Mouse (Mus musculus): ENCODE measurements at regions not wholly inside any gene's neighbourhood (a gene's known extent, or its start where the extent isn't known, plus 50 kb on each side); places are given as distances from the start of the nearest gene placed in this dataset.

DNA sequence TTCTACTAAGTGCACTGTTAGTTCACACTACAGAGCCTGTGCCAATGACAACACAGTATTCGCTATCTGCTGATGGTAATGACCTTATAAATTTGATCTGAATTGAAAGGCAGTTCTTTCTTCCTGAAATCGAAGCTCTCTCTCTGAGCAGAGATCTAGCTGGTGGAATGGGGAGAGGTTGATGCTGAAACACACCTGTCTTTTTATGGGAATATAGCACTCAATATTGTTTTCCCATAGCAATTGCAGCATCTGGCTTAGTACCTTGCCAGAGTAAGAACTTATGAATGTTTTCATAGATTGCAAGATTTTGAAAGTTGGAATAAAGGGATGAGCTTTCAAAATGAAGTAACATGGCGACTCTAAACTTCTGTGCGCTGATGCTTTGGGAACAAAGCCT, 444.0 kb upstream of the Klf12 start:
- no peak for TF ChIP-seq CTCF (IDR thresholded peaks at IDR 0.05)
- WGBS, result 83% methylated on average over 4 of the region's 4 CpGs
- ATAC-seq, result no peak

DNA sequence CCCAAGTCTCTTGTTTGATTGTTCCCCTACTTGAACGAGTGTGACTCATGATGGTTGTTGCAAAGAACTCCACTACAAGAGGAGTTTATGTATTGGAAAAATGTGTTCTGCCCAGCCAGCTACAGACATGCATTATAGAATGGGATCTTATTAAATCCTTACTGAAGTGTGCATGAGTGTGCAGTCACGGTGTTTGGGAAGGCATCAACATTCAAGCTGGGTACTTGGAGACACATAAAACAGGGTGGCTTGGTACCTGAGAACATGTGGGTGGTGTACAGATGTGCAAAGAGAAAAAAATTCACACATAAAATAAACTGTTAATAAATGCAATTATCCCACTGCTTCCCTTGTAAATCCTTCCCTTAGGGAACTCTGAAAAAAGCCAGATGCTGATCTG, 443.2 kb upstream of the Klf12 start:
- H3K9me3 ChIP-seq (ENCODE audit: low read length), result no peaks in the 10 kb centered on the region
- H3K27me3 ChIP-seq (replicated peaks; ENCODE audit: insufficient read depth, low read length), result no peaks in the 10 kb centered on the region
- H3K36me3 ChIP-seq (ENCODE audit: insufficient read depth, low read length), result no peaks in the 10 kb centered on the region
- no peaks in the 10 kb centered on the region for H3K4me1 ChIP-seq (ENCODE audit: insufficient read depth, low read depth, low read length)
- ATAC-seq (no peak), DNase-seq (ENCODE audit: low spot score) (no peak)
- no peak overlapping the region for H3K4me2 ChIP-seq (replicated peaks; ENCODE audit: low read depth, low read length)
- no peak overlapping the region for H3K9ac ChIP-seq (replicated peaks; ENCODE audit: low read depth)
- 68% methylated on average over 2 of the region's 2 CpGs for WGBS
- H3K4me3 ChIP-seq (ENCODE audit: low read depth, low read length), result no peak overlapping the region
- TF ChIP-seq CTCF (IDR thresholded peaks at IDR 0.05), result no peak
- TF ChIP-seq EP300 (IDR thresholded peaks at IDR 0.05), result no peak
- H3K27ac ChIP-seq (ENCODE audit: low read length), result no peak overlapping the region

More for the DNA sequence above, 444.0 kb upstream of the Klf12 start:
- no peak overlapping the region for H3K27ac ChIP-seq (ENCODE audit: low read length)
- H3K4me1 ChIP-seq (ENCODE audit: insufficient read depth, low read depth, low read length), result no peaks in the 10 kb centered on the region
- no peak overlapping the region for H3K4me2 ChIP-seq (replicated peaks; ENCODE audit: low read depth, low read length)
- no peaks in the 10 kb centered on the region for H3K9me3 ChIP-seq (ENCODE audit: low read length)
- no peaks in the 10 kb centered on the region for H3K36me3 ChIP-seq (ENCODE audit: insufficient read depth, low read length)
- H3K9ac ChIP-seq (replicated peaks; ENCODE audit: low read depth), result no peak overlapping the region
- no peaks in the 10 kb centered on the region for H3K27me3 ChIP-seq (replicated peaks; ENCODE audit: insufficient read depth, low read length)
- no peak overlapping the region for H3K4me3 ChIP-seq (ENCODE audit: low read depth, low read length)
- DNase-seq (ENCODE audit: low spot score), result no peak

- Histone ChIP-seq H3K9me3 (ENCODE audit: low read length) (no peaks in the 10 kb centered on the region), H3K9ac (replicated peaks; ENCODE audit: low read depth) (no peak overlapping the region), H3K4me1 (ENCODE audit: insufficient read depth, low read depth, low read length) (no peaks in the 10 kb centered on the region), H3K27ac (ENCODE audit: low read length) (no peak overlapping the region), H3K4me2 (replicated peaks; ENCODE audit: low read depth, low read length) (no peak overlapping the region), H3K4me3 (ENCODE audit: low read depth, low read length) (no peak overlapping the region), H3K27me3 (replicated peaks; ENCODE audit: insufficient read depth, low read length) (no peaks in the 10 kb centered on the region), H3K36me3 (ENCODE audit: insufficient read depth, low read length) (no peaks in the 10 kb centered on the region)
- peak; percentile 32 for DNase-seq (ENCODE audit: low spot score)
- WGBS, result 43% methylated on average over 8 of the region's 8 CpGs
- TF ChIP-seq CTCF (IDR thresholded peaks at IDR 0.05) (no peak), EP300 (IDR thresholded peaks at IDR 0.05) (no peak)
- no peak for ATAC-seq
Measured at GRCm38 (mm10) chr14:100724962-100725361, 440.5 kb upstream of the Klf12 start.

DNA sequence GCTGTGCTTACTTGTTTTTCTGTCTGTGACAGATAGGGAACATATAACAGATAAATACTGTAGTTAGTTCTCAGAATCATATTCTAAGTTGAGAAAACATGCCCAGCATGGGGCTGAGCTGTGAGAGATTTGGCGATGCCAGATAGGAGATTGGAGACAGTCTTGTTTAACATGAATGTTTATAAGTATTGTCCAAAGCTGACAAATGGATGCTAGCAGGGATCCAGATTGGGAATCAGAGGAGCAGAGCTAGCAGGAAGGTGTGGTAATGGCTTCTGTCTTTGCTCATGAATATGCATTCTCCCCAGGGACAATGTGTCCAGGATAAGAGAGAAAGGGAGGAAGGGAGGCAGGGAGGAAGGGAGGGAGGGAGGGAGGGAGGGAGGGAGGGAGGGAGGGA, 436.2 kb upstream of the Klf12 start:
- Histone ChIP-seq H3K36me3 (ENCODE audit: insufficient read depth, low read length) (no peaks in the 10 kb centered on the region), H3K4me3 (ENCODE audit: low read depth, low read length) (no peak overlapping the region), H3K9ac (replicated peaks; ENCODE audit: low read depth) (no peak overlapping the region), H3K4me2 (replicated peaks; ENCODE audit: low read depth, low read length) (no peak overlapping the region), H3K27ac (ENCODE audit: low read length) (no peak overlapping the region), H3K4me1 (ENCODE audit: insufficient read depth, low read depth, low read length) (no peaks in the 10 kb centered on the region), H3K27me3 (replicated peaks; ENCODE audit: insufficient read depth, low read length) (no peaks in the 10 kb centered on the region), H3K9me3 (ENCODE audit: low read length) (no peaks in the 10 kb centered on the region)
- 37% methylated on average over 1 of the region's 1 CpGs for WGBS
- DNase-seq (ENCODE audit: low spot score) (no peak), ATAC-seq (no peak)
- TF ChIP-seq CTCF (IDR thresholded peaks at IDR 0.05) (no peak), EP300 (IDR thresholded peaks at IDR 0.05) (no peak)

- no peaks in the 10 kb centered on the region for H3K4me1 ChIP-seq (ENCODE audit: insufficient read depth, low read depth, low read length)
- no peak overlapping the region for H3K4me2 ChIP-seq (replicated peaks; ENCODE audit: low read depth, low read length)
- no peaks in the 10 kb centered on the region for H3K36me3 ChIP-seq (ENCODE audit: insufficient read depth, low read length)
- H3K27ac ChIP-seq (ENCODE audit: low read length), result no peak overlapping the region
- 83% methylated on average over 2 of the region's 2 CpGs for WGBS
- H3K9me3 ChIP-seq (ENCODE audit: low read length), result no peaks in the 10 kb centered on the region
- H3K27me3 ChIP-seq (replicated peaks; ENCODE audit: insufficient read depth, low read length), result no peaks in the 10 kb centered on the region
- DNase-seq (ENCODE audit: low spot score) (no peak), ATAC-seq (no peak)
- TF ChIP-seq CTCF (IDR thresholded peaks at IDR 0.05), result no peak
- no peak for TF ChIP-seq EP300 (IDR thresholded peaks at IDR 0.05)
- no peak overlapping the region for H3K4me3 ChIP-seq (ENCODE audit: low read depth, low read length)
- H3K9ac ChIP-seq (replicated peaks; ENCODE audit: low read depth), result no peak overlapping the region
Measured at GRCm38 (mm10) chr14:100714952-100715351, 430.5 kb upstream of the Klf12 start.

DNA sequence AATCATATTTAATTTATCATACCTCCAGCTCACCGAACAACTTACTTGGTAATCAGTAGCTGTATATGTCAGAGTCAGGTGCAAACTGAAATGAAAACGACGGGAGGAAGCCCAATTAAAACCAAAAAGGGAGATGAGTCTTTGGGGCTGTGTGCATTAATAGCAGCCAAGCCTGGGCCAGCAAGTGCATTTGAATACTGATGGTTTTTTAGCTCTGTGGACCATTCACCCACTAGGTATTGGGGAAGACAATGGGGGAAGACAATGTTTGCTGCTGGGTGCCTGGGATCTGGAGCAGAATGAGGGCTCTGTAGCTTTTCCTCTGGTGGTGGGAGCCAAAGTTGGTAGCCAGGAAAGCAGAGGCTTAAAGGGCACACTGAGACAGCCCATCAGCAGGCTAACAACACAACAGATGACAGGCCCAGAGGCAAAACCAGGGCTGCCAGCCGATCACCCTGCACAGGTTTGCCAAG, 429.6 kb upstream of the Klf12 start:
- H3K27me3 ChIP-seq (replicated peaks; ENCODE audit: insufficient read depth, low read length), result no peaks in the 10 kb centered on the region
- H3K9me3 ChIP-seq (ENCODE audit: low read length), result no peaks in the 10 kb centered on the region
- H3K4me1 ChIP-seq (ENCODE audit: insufficient read depth, low read depth, low read length), result no peaks in the 10 kb centered on the region
- H3K4me3 ChIP-seq (ENCODE audit: low read depth, low read length), result no peak overlapping the region
- no peak overlapping the region for H3K9ac ChIP-seq (replicated peaks; ENCODE audit: low read depth)
- ATAC-seq (no peak), DNase-seq (ENCODE audit: low spot score) (no peak)
- no peaks in the 10 kb centered on the region for H3K36me3 ChIP-seq (ENCODE audit: insufficient read depth, low read length)
- no peak for TF ChIP-seq CTCF (IDR thresholded peaks at IDR 0.05)
- no peak for TF ChIP-seq EP300 (IDR thresholded peaks at IDR 0.05)
- 81% methylated on average over 4 of the region's 4 CpGs for WGBS
- H3K4me2 ChIP-seq (replicated peaks; ENCODE audit: low read depth, low read length), result no peak overlapping the region
- H3K27ac ChIP-seq (ENCODE audit: low read length), result no peak overlapping the region

DNA sequence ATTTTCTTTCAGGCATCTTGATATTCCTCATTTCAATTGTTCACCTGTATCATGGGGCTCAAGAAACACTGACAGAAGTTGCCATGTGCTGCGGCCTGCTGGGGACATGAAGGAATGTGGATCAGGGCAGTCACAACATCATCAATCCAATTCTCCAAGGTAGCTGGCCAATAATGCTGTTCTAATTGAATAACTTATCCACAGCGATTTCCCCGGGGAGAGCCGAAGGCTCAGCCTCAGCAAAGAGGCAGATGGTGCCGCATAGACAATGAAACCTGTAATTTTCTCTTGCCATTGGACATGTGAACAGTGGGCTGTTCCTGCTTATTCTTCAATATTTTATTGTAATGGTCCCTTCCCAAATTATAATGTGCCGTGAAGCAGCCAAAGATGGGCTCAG, 429.1 kb upstream of the Klf12 start:
- WGBS, result 94% methylated on average over 6 of the region's 6 CpGs
- Histone ChIP-seq H3K9ac (replicated peaks; ENCODE audit: low read depth) (no peak overlapping the region), H3K4me3 (ENCODE audit: low read depth, low read length) (no peak overlapping the region)

More for the DNA sequence above, 429.1 kb upstream of the Klf12 start:
- H3K27me3 ChIP-seq (replicated peaks; ENCODE audit: insufficient read depth, low read length), result no peaks in the 10 kb centered on the region
- no peak overlapping the region for H3K27ac ChIP-seq (ENCODE audit: low read length)
- H3K9me3 ChIP-seq (ENCODE audit: low read length), result no peaks in the 10 kb centered on the region
- DNase-seq (ENCODE audit: low spot score) (no peak), ATAC-seq (no peak)
- no peak overlapping the region for H3K4me2 ChIP-seq (replicated peaks; ENCODE audit: low read depth, low read length)
- TF ChIP-seq EP300 (IDR thresholded peaks at IDR 0.05), result no peak
- TF ChIP-seq CTCF (IDR thresholded peaks at IDR 0.05), result no peak
- no peaks in the 10 kb centered on the region for H3K36me3 ChIP-seq (ENCODE audit: insufficient read depth, low read length)
- H3K4me1 ChIP-seq (ENCODE audit: insufficient read depth, low read depth, low read length), result no peaks in the 10 kb centered on the region

Data from lung, postnatal 0 days (tissue).